Mouse (Mus musculus) kidney, embryonic 16.5 days (tissue): ENCODE data around the gene Atp13a2. TPM values are rescaled to one million over a fixed set of nuclear protein-coding genes. Genes with fewer than 3 reads are reported as not detected.

Experiments
- ATAC-seq: fragments of 200-750 bp; cut with Nextera tagmentation; 2 replicates; pipeline ENCODE4 v1.8.0; 2017; ENCODE audit warnings: moderate TSS enrichment; ENCODE audit not compliant: low FRiP score, low TSS enrichment
- H3K27ac ChIP-seq: fragments of 300-500 bp; sonication (generic); 2 replicates; pipeline ENCODE4 v1.5.1; 2014; ENCODE audit warnings: low read length
- H3K27me3 ChIP-seq: fragments of 300-500 bp; sonication (generic); 2 replicates; pipeline ENCODE4 v1.6.1; 2014; ENCODE audit warnings: low read length, control low read depth, mixed read lengths; ENCODE audit not compliant: insufficient read depth
- H3K36me3 ChIP-seq: fragments of 300-500 bp; sonication (generic); 2 replicates; pipeline ENCODE4 v1.6.1; 2014; ENCODE audit warnings: low read length, control low read depth, mixed read lengths; ENCODE audit not compliant: insufficient read depth
- H3K4me1 ChIP-seq: fragments of 300-500 bp; sonication (generic); 2 replicates; pipeline ENCODE4 v1.6.1; 2014; ENCODE audit warnings: low read length, control low read depth, mixed read lengths; ENCODE audit not compliant: insufficient read depth
- H3K4me2 ChIP-seq: fragments of 300-500 bp; sonication (generic); replicated peaks from 2 replicates; pipeline ENCODE4 v1.6.1; 2014; ENCODE audit warnings: low read depth, low read length
- H3K4me3 ChIP-seq: fragments of 300-500 bp; sonication (generic); 2 replicates; pipeline ENCODE4 v1.5.1; 2014; ENCODE audit warnings: mild to moderate bottlenecking, low read length
- H3K9ac ChIP-seq: fragments of 300-500 bp; sonication (generic); replicated peaks from 2 replicates; pipeline ENCODE4 v1.6.1; 2014; ENCODE audit warnings: low read length
- H3K9me3 ChIP-seq: fragments of 300-500 bp; sonication (generic); 2 replicates; pipeline ENCODE4 v1.6.1; 2016; ENCODE audit warnings: low read length, control low read depth
- WGBS: fragments of 180-500 bp; shearing (Covaris S2); extraction: QIAGEN DNeasy Blood & Tissue Kit; methylation state at CpG from one replicate; pipeline ENCODE4 v1.1.7; 2014; 5-methylcytosine and 5-hydroxymethylcytosine counted together
- polyA plus RNA-seq: library from polyadenylated mRNA; unstranded; fragments of >200 nt; fragmentation: Nextera tagmentation; extraction: Ambion mirVana; gene quantifications from 2 replicates; pipeline ENCODE4 v1.2.1, GENCODE M21; 2015

Atp13a2 gene
- 48.9 and 50.7 TPM in 2 replicates for polyA plus RNA-seq

DNA sequence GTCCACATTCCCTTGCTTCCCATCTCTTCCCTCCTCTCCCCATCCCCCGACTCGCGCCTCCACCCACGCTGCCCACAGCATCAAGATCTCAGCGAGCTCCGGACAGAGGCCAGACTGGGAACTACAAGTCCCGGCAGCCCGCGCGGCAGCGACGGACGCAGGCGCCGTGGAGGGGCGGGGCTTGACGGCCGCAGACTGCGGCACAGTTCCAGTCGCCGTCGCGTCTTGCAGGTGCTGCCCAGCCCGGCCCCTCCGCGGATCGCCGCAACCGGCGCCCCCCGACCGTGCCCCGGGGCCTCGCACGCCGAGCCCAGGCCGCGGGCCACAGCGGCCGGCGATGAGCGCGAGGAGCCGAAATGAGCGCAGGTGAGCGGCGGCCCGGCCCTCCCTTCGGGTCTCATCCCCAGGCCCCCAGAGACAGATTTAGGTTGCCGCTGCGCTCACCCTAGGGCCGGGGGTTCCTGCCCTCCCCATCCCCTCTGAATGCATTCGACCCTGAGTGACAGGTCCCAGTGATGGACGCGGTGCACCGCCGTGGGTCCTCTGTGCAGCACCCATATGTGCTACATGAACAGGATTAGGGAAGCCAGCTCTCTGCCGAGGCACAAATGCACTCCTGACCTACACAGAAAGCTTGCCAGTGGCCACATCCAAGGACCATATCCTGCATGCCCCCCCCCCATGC is at the start of gene Atp13a2:
Gene Atp13a2 (plus strand): TSS at position 163 of the 685 bp plus-strand sequence.
- Histone ChIP-seq H3K27ac (no peak within 1 kb of the TSS), H3K36me3 (no peaks in the 10 kb centered on the region), H3K27me3 (no peaks in the 10 kb centered on the region), H3K4me2 (peak within 1 kb of the TSS; percentile 58), H3K9me3 (no peaks in the 10 kb centered on the region), H3K9ac (peak within 1 kb of the TSS; percentile 79), H3K4me1 (peaks cover 26% of the 10 kb centered on the region), H3K4me3 (peak within 1 kb of the TSS; percentile 72)
- under 1% methylated on average over 58 of the region's 58 CpGs for WGBS
- ATAC-seq: peak; percentile 90

DNA sequence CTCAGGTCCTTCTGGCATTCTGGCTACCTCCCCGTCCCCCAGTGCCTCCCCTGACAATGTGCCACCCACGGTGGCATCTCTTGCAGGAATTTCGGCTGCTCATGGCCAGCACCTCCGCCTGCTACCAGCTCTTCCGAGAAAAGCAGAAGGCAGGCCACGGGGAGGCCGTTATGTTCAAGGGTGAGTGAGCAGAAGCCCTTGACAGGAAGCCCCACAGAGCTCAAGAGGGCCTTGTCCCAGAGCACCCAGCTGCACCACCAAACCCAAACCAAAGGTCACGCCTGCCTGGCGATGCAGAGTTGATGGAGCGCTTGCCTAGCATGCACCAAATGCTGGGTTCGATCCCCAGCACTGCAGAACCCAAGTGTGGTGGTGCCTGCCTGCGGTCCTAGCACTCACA is 42.3 kb upstream of the Atp13a2 start:
- peaks cover 7% of the 10 kb centered on the region for H3K9me3 ChIP-seq
- H3K4me3 ChIP-seq: no peak overlapping the region
- no peak overlapping the region for H3K27ac ChIP-seq
- H3K4me1 ChIP-seq: peaks cover 12% of the 10 kb centered on the region
- WGBS: 83% methylated on average over 12 of the region's 12 CpGs
- ATAC-seq: no peak
- H3K9ac ChIP-seq: no peak overlapping the region
- no peaks in the 10 kb centered on the region for H3K27me3 ChIP-seq
- H3K36me3 ChIP-seq: no peaks in the 10 kb centered on the region
- H3K4me2 ChIP-seq: no peak overlapping the region

DNA sequence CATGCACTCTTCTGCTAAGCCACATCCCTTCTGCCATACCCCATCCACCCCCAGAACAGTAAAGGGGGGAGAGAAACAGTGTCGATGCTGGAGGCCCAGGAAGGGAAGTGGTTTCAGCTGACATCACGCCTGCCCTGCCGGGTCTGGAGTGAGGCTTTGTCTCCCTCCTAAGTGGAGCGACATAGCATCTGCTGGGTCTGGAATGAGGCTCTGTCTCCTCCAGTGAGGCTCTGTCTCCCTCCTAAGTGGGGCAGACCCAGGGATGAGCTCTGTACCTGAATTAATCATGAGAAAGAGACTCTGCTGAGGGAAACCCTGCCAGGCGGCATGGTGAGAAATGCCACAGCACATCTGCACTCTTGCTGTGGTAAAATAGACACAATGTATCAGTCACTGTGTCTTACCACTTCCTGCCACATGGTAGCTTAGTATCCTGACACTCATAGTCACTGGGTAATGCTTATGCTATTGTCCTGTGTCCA is 41.7 kb upstream of the Atp13a2 start:
- H3K27me3 ChIP-seq: no peaks in the 10 kb centered on the region
- peaks cover 7% of the 10 kb centered on the region for H3K9me3 ChIP-seq
- 77% methylated on average over 5 of the region's 5 CpGs for WGBS
- H3K9ac ChIP-seq: no peak overlapping the region
- ATAC-seq: no peak
- H3K36me3 ChIP-seq: no peaks in the 10 kb centered on the region
- H3K4me3 ChIP-seq: no peak overlapping the region
- no peak overlapping the region for H3K4me2 ChIP-seq
- peaks cover 12% of the 10 kb centered on the region for H3K4me1 ChIP-seq
- no peak overlapping the region for H3K27ac ChIP-seq

DNA sequence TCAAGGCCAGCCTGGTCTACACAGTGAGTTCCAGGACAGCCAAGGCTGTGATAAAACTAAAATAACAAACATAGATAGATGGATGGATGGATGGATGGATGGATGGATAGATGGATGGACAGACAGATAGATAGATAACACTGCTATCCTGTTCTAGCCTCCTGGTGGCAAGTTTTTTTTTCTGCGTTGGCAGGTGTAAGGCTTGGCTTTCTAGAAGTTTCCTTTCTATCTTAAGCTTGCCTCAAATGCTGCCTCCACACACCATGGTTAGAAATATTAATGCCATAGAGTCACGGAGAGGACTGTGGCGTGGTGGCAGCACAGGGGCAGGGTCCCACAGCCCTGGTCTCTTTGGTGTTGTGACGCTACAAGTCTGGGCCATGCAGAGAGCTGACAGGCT is 41.1 kb upstream of the Atp13a2 start:
- Histone ChIP-seq H3K4me2 (no peak overlapping the region), H3K9ac (no peak overlapping the region), H3K4me3 (no peak overlapping the region), H3K27ac (no peak overlapping the region), H3K4me1 (peaks cover 12% of the 10 kb centered on the region), H3K36me3 (no peaks in the 10 kb centered on the region), H3K27me3 (no peaks in the 10 kb centered on the region), H3K9me3 (peaks cover 7% of the 10 kb centered on the region)
- 94% methylated on average over 4 of the region's 4 CpGs for WGBS
- no peak for ATAC-seq

DNA sequence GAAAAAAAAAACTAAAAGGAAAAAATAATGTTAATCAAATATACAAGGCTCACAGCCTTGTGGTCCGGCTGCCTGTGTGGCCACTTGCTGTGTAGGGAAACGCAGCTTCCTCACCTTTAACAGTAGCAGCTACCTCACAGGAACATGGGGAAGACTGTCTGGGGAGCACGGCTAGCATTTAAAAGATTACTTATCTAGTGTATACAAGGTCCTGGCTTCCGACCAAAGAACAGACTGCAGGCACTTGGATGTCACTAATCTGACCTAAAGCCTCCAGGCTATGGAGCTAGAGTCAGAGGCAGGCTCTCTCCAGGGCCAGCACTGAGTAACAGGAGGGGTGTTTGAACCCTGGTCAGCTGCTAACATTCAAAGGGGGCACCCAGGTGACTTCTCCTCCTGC is 40.6 kb upstream of the Atp13a2 start:
- Histone ChIP-seq H3K27ac (no peak overlapping the region), H3K4me2 (no peak overlapping the region), H3K9me3 (peaks cover 7% of the 10 kb centered on the region), H3K4me1 (peaks cover 12% of the 10 kb centered on the region), H3K27me3 (no peaks in the 10 kb centered on the region), H3K9ac (no peak overlapping the region), H3K4me3 (no peak overlapping the region), H3K36me3 (no peaks in the 10 kb centered on the region)
- ATAC-seq: no peak
- WGBS: 58% methylated on average over 4 of the region's 4 CpGs

DNA sequence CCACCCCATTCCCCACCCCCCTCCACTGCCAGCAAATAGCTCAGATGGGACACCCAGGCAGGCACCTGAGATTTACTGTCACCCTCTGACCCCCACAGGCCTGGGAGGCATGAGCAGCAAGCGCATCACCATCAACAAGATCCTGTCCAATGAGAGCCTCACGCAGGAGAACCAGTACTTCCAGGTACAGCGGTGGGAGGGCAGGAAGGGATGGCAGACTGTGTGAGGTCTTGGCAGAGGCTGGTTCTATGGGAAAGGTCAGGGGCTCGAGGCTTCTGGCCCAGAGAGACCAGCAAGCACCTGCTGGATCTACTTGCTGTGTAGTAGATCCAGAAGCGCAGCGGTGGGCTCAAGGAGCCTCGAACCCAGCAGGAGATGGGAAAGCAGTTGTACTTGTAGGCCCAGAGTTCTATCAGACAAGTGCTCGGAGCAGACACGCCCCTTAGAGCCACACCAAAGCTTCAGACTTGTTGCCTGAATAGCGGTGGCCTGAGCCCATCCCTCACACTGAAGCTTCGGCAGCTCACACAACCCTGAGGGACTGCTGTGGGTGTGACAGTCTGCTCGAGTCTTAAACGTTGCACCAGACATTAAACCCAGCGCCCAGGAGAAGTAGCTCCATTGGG is 40.0 kb upstream of the Atp13a2 start:
- 48% methylated on average over 14 of the region's 14 CpGs for WGBS
- peaks cover 12% of the 10 kb centered on the region for H3K4me1 ChIP-seq
- H3K9me3 ChIP-seq: peaks cover 7% of the 10 kb centered on the region
- peak overlapping the region; percentile 25; the same call in 1 of the 2 replicates for H3K27ac ChIP-seq
- no peak overlapping the region for H3K4me3 ChIP-seq
- H3K36me3 ChIP-seq: no peaks in the 10 kb centered on the region
- H3K4me2 ChIP-seq: no peak overlapping the region
- no peak overlapping the region for H3K9ac ChIP-seq
- H3K27me3 ChIP-seq: no peaks in the 10 kb centered on the region
- peak; percentile 59; the same call in 1 of the 2 replicates for ATAC-seq

DNA sequence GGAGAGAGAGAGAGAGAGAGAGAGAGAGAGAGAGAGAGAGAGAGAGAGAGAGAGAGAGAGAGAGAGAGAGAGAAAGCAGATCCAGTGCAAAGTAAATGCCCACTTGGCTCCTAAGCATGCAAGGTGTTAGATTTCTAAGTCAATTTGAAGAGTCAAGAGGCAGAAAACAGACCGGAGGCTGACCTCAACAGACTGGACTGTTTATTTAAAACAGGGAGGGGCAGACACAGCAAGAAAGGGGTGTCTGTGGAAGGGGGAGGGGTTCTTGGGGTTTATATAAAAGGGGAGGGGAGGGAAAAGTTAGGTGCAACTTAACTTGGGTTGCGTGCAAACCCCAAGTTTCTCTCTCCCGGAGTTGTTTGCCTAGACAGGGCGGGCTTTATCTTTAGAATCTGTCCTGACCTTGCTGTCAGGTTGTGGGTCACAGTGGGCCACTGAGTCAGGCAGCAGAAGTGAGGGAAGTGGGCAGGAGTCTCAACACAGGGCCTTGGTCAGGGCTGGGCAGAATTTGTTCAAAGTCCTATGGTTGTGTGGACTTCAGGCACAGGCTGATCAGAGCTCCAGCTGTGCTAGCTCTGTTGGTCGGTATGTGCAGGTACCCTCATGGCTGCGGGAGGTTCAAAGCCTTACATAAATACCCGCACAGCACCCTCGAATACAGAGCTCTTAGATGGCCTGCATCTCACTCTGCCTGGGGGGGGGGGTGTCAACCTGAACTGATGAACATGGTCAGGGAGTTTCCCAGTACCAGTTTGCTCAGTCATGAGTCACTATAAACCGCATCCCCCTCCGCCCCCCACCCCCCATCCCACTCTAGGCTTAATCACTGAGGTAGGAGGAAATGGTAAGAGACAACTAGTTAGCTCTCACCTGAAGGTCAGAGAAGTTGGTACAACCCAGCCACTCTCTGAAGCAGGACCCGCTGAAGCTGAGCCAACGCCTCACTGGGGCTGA is 38.9 kb upstream of the Atp13a2 start:
- H3K9ac ChIP-seq: no peak overlapping the region
- 66% methylated on average over 12 of the region's 12 CpGs for WGBS
- H3K27ac ChIP-seq: no peak overlapping the region

DNA sequence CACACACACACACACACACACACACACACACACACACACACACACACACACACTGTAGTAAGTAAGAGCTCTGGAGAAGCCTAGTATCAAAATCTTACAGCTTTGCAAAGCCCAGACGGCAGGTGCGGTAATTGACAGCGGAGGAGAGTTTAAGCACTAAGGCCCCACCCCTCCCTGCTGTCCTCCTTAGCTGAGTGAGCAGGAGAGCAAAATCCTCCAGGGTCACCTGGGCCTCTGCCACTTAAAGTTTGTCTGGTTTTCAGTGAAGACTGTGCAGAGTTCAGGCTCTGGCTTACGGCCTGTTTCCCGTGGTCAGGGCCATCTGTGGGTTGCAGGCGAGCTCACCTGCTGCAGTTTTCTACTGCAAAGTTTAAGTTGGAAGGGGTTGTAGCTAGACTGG is 38.2 kb upstream of the Atp13a2 start:
- Histone ChIP-seq H3K9me3 (peaks cover 7% of the 10 kb centered on the region), H3K27me3 (no peaks in the 10 kb centered on the region), H3K36me3 (no peaks in the 10 kb centered on the region), H3K4me3 (no peak overlapping the region), H3K9ac (no peak overlapping the region), H3K4me2 (no peak overlapping the region), H3K4me1 (peaks cover 12% of the 10 kb centered on the region), H3K27ac (0 out of 2 replicates have a peak overlapping the region, but pooled peaks have one; percentile 34)
- no peak; the same call in 1 of the 2 replicates for ATAC-seq
- 60% methylated on average over 6 of the region's 6 CpGs for WGBS

More for the DNA sequence above, 38.9 kb upstream of the Atp13a2 start:
- Histone ChIP-seq H3K27me3 (no peaks in the 10 kb centered on the region), H3K36me3 (no peaks in the 10 kb centered on the region), H3K9me3 (peaks cover 7% of the 10 kb centered on the region), H3K4me3 (no peak overlapping the region), H3K4me2 (no peak overlapping the region), H3K4me1 (peaks cover 12% of the 10 kb centered on the region)
- peak; percentile 33; the same call in 1 of the 2 replicates for ATAC-seq

DNA sequence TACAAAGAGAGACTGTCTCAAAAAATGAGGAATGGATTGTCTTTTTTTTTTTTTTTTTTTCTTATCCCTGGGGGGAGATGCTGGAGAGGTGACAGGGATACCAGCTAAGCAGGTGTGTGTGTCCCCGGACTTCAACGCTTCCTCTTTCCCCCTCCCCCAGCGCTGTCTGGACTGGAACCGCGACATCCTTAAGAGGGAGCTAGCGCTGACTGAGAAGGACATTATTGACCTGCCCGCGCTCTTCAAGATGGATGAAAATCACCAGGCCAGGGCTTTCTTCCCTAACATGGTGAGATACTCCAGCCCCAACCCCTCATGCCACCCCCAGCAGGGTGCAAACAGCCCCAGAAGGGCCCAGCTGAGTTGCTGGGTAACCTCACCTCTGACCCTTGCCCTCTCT is 37.6 kb upstream of the Atp13a2 start:
- WGBS: 81% methylated on average over 8 of the region's 8 CpGs

More for the DNA sequence above, 37.6 kb upstream of the Atp13a2 start:
- Histone ChIP-seq H3K27me3 (no peaks in the 10 kb centered on the region), H3K4me3 (no peak overlapping the region), H3K27ac (no peak overlapping the region), H3K4me2 (no peak overlapping the region), H3K9me3 (peaks cover 2% of the 10 kb centered on the region), H3K36me3 (no peaks in the 10 kb centered on the region), H3K4me1 (peaks cover 12% of the 10 kb centered on the region), H3K9ac (no peak overlapping the region)
- no peak for ATAC-seq
